Mouse (Mus musculus) ovary, postnatal 36 days (tissue): ENCODE data around the gene Chd6.
A peak's percentile ranks its signal among the peaks of the same experiment; 100 is the strongest.

ENCODE experiments used
- DNase-seq: peaks from one replicate; pipeline ENCODE4 v3.0.0; 2022; ENCODE audit warnings: low spot score, mixed read lengths

Gene Chd6

DNA sequence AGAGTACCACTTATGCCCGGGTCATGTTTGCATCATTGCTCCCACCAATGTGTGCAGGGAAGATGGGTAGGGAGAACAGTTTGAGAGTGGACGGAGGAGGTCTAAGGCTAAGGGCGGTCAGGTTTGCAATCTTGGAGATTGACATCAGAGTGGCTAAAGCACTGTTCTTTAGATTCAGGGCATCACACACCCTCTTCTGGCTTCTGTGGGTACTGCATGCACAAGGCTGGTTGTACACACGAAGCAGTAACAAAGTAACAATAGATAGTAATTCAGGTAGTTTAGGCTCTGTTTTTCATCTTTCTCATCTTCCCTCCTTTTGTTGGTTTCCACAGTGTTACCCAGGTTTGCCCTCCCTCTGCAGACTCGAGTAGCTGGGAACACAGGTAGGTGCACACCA lies 177.5 kb downstream of the Chd6 start:
- DNase-seq, result no peak

DNA sequence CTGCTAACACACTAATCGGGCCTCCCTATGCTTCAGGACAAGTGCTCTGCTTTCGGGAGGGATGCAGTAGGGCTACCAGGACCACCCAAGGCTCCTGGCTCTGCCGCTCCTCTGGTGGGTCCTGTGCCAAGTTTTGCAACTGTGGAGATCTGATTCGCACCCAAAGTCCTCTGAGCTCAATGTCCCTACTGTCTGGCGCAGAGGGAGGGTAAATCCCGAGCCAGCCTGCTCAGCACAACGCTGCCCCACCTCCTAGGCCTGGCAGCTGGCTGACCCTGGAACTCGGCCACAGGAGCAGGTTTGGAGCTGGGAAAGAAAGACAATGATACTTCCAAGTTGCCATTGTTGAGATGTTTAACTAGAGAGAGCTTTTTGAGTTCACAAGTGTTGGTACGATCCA lies 183.7 kb downstream of the Chd6 start:
- no peak for DNase-seq

DNA sequence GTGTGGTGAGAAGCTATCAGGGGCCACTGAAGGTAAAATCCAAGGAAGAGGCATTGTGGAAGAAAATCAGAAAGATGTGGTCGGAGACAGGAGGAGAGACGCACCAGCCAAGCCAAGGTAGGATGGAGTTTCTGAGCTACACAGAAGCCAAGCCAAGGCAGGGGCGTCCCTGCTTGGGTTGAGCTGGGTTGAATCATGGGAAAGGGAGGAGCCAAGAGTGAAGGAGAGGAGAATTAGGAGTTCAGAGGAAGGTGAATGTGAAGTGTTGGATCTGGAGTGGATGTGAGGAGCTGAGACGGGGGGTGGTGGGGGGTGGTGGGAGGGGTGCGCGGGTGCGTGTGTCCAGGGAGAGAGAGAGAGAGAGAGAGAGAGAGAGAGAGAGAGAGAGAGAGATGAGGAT lies 187.6 kb downstream of the Chd6 start:
- no peak for DNase-seq

DNA sequence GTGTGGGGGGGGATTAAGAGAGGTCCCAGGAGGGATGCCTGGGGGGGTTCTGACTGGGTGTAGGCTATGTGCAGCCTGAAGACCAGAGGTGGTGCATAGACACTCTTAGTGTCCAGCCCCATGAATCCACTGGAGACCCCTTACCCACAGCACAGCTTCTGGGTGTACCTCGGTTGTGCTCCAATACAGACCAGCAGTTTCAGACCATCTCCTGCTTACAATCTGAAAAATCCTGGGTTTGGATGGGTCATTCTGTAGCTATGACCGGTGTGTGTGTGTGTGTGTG lies 190.0 kb downstream of the Chd6 start:
- DNase-seq, result no peak

DNA sequence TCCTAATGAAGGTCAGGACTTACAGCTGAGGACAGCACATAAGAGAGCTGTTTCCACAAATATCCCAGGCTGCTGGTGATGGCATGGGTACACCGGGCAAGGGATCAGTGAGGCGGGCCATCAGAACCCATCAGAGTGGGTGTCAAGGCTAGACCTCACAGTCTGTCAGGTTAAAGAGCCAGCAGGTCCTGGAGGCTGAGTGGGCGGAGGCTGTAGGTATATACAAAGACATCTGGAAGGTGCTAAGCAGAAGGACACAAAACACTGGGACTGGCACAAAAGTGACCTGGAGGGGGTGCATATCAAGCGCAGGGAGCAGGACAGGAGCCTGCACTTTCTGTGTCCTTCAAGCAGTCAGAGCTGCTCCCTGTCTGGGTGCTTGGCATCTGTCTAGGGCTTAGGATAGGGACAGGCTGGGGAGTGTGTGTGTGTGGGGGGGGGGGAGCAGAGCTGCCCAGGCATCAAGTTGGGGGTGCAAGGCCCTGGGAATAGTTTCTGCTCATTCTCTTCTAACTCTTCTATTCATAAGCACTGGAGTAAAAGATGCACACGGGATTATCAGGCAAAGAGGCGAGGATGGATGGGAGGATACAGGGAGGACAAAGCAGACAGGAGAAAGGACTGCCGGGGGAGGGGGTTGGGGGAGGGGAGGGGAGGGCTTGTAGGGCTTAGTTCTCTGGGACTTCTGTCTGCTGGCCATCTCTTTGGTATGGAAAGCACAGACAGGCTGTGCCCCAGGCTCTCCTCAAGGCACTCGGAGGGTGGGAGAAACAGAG lies 190.5 kb downstream of the Chd6 start:
- DNase-seq, result no peak

DNA sequence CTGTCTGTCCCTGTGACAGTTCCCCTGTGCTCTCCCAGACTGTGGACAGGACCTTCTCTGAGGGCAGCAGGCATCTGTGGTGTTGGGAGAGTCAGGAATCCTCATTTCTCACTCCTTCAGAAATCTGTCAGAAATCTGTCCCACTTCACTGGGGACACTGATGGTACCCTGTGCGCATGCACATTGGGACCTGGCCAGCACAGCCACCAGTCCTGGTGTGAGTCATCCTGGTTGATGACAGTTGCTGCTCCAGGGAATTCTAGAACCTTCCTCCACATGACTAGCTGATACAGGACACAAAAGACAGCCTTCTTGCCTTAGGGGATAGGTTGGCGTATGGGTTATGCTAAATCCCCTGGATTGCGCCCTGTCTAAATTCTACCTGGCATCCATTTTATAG lies 191.6 kb downstream of the Chd6 start:
- DNase-seq, result no peak

DNA sequence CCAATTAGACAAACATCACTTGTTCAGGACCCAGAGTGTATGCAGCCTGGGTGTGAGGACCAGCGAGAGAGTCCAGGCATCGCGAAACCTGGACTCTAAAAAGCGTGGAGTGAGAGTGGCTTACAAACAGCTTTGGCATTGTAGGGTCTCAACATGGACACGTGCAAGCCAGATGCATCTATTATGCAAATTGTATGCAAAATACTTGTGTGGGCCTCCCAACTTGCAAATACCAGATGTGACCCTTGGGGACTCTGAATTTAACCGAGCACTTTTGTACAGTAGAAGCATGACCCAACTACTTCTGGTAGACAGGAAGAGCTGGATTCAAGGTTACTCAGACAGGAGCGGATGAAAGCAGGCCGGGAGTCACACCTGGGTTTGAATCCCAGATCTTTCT lies 192.2 kb downstream of the Chd6 start:
- DNase-seq, result no peak

DNA sequence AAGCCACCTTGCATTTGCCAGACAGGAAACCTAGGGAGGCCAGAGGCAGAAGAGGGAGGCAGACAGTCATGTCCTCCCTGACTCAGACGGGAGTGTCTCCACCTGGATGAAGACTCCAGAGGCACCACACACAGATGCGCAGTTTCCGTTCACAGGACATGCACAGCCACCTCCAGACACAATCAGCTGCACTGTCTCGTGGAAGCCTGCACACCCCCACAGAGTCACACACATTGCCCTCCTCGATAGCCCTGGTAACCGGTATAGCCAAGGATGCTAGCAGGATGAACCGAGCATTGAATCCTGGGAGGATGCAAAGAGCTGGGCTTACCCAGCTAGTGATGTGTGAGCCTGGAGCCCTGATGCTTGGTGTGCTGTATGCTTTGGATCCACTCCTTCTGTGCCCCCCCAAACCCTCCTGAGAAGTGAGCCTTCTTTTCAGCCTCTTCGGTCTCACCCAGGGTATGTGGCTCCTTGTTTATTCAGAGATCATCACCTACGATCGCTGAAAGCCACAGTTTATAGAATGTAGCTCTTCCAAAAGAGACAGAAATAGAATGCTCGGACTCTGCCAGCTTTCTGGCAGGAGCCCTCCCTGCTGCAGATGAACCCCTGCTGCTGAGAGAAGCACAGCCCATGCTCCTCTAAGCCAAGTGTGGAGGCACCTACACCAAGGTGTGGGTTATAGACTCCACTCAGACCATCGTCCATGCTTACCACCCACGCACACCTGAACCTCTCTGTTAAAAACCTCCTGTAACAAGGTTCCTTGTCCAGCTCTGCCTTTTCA lies 192.9 kb downstream of the Chd6 start:
- DNase-seq, result no peak

DNA sequence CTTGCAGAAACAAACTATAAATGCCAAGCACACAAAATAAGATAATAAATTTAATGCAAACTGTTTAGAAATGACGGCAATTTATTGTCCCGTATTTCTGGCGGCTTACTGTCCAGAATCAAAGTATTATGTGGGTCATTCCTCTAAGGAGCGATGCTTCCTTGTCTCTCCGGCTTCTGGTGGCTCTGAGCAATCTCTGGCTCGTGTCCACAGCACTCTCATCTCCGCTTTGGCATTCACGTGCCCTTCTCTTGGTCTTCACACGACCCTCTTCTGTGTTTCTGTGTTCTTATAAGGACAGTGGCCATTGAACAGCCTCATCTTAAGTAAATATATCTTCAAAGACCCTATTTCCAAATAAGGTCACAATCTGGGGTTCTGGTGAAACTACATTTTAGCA lies 194.2 kb downstream of the Chd6 start:
- no peak for DNase-seq

DNA sequence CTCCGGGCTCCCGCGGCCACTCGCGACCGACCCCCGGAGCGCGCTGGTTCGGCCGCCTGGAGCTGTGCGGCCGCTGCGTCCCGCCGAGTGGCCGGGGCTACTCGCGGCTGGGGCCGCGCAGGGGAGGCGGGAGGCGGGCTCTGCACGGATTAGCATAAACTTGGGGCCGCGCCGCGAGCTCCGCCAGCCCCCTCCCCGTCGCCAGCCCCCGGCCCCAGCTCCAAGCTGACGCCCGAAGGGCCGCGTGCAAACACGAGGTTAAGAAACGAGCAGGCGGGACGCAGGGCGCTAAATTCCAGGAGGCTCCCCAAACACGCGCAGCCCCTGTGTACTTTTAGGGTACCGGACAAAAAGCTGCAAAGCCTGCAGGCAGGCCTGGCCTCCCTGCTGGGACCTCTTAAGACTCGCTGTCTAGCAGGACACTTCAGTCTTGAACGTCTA lies 196.6 kb downstream of the Chd6 start, which contains the start of gene Emilin3:
Emilin3 (minus strand) TSS at position 98 of the 441 bp plus-strand sequence.
- DNase-seq, result no peak

DNA sequence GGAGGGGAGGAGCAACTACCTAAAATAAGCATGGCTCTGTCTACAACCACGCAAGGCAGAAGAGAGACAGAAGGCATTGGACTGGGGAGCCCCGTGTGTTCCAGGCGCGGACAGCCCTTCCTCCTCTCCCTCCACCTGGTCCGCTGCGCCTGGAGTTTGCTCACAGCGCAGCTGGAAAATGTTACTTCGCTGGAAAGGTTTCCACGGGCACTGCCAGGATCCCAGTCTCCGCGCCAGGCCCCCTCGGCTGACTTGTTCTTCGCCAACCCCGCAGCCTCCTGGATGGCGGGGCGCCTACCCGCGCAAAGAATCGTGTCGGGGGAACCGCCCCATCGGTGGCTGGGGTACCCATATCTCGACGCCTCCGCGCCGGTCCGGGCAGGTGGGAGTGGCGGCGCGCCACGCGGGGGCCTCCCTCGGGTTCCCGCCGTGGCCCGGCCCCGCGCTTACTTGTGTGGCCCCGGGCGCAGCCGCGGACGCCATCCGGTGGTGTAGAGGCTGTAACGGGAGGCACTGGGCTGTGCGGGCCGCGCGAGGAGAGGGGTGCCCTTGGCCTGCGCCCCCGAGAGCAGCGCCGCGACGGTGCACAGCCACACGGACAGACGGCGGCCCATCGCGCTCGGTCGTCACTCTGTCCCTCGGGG lies 197.2 kb downstream of the Chd6 start:
- peak; percentile 25 for DNase-seq

DNA sequence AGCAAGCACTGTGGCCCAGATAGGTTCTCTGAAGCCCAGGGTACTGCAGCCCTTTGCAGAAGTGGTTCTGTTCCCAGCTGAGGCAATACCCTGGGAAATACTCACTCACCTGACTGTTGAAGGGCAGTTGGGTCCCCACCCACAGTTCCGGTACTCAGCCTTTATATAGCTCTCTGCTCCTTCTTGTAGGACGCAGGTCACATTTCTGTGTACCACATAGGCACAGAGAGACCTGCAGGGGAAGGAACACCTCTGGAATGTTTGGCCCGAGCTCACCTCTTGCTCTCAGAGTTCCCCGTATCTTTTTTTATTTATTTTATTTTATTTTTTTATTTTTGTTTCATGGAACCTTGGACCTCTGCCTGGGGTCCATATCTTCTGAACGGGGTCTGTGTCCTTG lies 198.2 kb downstream of the Chd6 start:
- no peak for DNase-seq

DNA sequence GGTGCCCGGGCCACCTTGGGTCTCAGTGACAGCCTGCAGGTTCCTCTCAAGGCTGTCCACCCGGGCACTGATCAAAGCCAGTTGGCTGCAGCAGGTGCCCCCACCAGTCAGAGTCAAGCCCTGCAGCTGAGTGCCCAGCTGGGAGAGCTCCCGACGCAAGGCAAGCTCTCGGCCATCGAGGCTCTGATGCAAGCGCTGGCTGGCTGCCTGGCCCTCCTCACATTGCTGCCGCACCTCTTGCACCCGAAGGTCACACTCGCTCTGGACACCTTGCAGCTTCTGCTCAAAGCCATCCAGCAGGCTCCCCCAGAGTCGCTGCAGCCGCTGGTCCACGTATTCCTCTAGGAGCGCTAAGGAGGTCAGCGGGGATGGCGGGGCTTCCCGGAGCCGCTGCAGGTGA lies 200.3 kb downstream of the Chd6 start:
- no peak for DNase-seq

DNA sequence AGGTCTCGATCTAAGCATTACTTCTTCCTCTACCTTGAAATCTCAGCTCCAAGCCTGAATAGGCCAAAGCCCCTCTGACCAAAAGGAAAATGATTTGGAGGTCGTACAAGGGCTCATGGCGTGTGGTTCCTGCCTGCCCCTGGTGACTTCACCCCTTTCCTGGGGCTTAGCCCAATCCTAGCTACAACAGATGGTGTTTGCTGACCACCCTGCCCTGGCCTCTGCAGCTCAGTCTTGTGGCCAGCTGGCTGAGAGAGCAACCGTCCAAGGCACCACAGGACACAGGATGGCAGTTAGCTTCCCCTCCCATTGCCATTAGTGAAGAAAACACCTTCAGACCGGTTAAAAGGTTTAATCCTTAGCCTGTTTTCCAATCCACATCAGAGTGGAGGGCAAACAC lies 202.8 kb downstream of the Chd6 start:
- DNase-seq, result no peak

DNA sequence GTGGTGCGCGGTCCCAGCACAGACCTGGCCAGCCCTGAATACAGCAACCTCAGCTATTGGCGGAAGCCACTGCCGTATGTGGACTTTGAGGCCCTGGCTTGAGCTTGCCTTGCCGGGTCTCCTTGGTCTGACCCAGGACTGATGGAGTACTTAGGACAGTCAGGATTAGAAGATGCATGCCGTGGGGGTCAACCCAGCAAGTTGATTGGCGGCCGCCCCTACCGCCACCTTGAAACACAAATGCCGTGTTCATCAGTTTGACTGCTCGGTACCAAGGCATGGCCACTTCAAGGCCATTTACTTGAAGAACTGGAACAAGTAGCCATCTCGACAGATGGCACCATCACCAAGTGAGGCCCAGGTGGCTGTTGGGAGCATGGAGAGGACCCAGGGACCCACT lies 203.6 kb downstream of the Chd6 start:
- DNase-seq, result no peak

DNA sequence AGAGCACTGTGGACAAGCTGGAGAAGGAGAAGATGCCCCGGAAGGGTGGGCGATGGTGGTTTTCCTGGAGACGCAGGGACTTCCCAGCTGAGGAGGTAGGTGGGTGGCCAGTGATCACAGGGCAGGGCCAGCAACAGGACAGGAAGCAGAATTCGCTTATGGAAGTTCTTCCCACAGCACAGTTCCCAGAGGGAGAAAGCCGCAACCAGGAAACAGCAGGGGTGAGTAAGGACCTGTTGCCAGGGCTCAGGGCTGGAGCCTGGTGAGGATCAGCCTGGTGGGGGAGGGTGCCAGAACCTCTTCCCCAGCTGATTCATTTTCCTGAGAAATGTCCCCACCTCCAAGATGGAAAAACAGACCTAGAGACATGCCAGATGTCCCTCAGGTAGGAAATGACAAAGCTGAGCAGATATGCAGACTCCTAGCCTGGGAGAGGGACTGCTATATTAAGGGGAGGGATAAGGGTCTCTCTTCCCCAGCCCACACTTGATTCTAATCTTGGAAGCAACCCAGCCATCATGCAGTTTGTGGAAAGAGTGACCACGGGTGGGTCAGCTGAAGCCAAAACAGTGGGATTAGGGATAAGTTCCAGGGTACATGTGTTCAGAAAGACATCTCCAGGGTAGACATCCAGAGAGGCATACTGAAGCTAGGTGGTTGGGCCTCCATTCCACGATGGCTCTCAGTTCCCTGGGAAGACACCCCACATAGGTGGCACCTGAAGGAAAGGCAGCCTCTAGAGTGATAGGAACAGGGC lies 207.0 kb downstream of the Chd6 start:
- DNase-seq, result no peak
